Mouse (Mus musculus): ENCODE data around the gene Tbc1d1.
A peak's percentile ranks its signal among the peaks of the same experiment; 100 is the strongest.

The Tbc1d1 gene

GRCm38 (mm10) chr5:64211284-64211683 is 55.2 kb downstream of the Tbc1d1 start:
- no peak for DNase-seq

- DNase-seq, result peak; percentile 25
These were observed 56.1 kb downstream of the Tbc1d1 start for GRCm38 (mm10) chr5:64212206-64212605.

DNA sequence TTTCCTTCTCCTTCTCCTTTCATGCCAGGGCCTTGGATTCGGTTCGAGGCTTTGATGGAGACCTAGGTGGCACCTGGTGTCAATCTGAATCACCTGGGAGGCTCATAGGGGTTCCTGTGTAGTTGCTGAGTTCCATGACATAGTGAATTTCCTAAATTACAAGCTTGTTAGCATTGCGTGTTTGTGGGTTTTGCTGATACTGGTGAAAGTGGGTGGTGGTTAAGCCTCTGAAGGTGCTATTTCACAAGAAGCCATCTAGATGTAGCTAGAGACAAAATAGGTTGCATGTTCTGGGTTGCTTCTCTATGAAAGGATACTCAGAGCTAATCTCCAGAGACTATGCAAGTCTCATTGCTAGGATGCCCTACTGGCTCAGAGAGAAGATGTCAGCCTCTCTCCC is 56.5 kb downstream of the Tbc1d1 start:
- no peak for DNase-seq

- DNase-seq, result no peak
These were observed 59.7 kb downstream of the Tbc1d1 start for GRCm38 (mm10) chr5:64215806-64216205.

DNA sequence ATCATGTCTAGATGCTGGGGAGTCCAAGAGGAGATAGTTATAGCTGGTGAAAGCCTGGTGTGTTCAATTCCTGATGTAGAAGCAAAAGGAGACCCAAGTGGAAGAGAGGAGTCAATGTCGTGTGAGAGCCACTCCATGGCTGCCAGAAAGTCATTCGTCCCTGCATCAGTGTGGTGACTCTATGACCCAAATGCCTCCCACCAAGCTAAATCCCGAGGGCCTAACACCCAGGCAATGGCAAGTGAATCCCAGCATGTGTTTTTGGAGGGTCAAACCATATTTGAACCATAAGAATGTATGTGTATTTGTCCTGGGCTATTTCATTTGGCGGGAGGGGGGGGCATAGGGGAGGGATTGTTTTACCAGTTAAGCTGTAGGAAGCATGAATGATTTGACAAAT is 60.2 kb downstream of the Tbc1d1 start:
- DNase-seq, result no peak

GRCm38 (mm10) chr5:64217256-64217655 is 61.2 kb downstream of the Tbc1d1 start:
- no peak for DNase-seq

GRCm38 (mm10) chr5:64217816-64218602 is 61.9 kb downstream of the Tbc1d1 start:
- no peak for DNase-seq

GRCm38 (mm10) chr5:64218603-64218999 is 62.5 kb downstream of the Tbc1d1 start:
- no peak for DNase-seq

DNA sequence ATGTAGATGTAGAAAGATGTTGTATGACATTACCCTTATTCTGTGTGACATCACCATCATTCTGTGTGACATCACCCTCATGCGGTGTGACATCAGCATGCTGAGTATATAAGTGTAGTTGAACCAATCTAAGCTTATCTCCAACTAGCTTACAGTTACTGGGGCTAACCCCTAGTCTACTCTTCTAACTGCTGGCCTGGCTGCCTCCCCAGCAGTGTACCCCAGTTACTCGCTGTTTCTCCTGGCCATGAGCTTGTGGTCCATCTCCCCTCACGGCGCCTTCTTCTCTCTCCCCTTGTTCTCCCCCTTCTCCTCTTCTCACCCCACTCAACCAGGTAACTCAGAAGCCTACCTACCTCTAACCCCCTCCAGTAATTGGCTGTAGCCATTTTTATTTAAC is 64.7 kb downstream of the Tbc1d1 start:
- DNase-seq, result no peak

- DNase-seq, result no peak
These were observed 68.8 kb downstream of the Tbc1d1 start for GRCm38 (mm10) chr5:64224735-64225425.

- DNase-seq, result no peak
These were observed 72.1 kb downstream of the Tbc1d1 start for GRCm38 (mm10) chr5:64228252-64228651.

- DNase-seq, result no peak
These were observed 73.3 kb downstream of the Tbc1d1 start for GRCm38 (mm10) chr5:64229336-64229866.

DNA sequence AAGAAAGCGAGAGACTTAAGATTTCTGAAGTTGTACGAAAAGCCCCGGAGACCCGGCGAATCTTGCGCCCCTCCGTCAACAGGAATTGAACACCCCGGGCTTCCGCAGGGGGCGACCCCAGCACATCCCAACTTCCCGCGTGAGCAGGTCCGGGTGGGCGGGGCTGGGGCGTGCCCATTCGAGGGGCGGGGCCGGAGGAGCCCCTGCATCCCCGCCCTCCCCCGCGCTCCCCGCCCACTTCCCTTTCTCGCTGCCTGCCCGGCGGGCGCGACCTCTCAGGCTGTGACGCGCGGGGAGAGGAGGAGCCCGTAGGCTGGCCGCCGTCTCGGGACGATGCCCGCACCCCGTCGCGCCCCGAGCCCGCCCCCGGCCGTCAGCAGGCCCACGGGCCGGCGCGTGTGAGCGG is 74.0 kb downstream of the Tbc1d1 start:
- peak; percentile 93 for DNase-seq

GRCm38 (mm10) chr5:64230507-64231041 is 74.5 kb downstream of the Tbc1d1 start:
- peak; percentile 15 for DNase-seq

GRCm38 (mm10) chr5:64232872-64233271 is 76.8 kb downstream of the Tbc1d1 start:
- no peak for DNase-seq

DNA sequence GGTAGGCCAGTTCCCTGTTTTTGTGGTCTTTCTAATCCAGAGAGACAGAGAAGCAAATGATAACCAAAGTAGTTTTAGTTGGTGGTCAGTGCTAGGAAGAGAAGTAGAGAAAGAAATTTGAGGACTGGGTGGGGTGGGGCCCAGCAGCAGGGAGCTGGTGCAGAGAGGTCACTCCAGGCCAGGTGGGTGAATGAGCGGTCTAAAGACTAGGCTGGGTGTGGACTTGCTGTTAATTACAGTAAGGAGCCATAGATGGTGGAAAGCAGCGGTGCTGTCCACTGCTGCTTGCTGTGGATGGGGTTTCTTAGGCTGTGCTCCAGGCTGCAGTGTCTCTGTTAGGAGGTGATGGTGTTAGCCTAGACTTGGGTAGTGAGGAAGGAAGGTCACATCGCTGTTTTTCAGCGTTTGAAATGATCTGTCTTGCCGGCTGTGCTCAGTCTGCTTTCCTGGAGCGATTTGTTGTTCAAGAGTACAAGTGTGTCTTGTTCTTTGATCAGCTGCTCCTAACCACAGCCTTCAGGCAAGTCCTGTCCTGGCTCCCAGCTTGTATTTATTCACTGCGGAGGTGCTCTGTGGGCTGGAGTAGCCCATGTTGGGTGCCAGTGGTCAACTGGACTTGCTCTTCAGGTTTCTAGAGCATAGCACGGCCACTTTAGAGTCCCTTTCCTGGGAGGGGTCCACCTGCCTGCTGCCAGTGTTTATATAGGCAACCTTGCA is 78.3 kb downstream of the Tbc1d1 start:
- DNase-seq, result no peak

DNA sequence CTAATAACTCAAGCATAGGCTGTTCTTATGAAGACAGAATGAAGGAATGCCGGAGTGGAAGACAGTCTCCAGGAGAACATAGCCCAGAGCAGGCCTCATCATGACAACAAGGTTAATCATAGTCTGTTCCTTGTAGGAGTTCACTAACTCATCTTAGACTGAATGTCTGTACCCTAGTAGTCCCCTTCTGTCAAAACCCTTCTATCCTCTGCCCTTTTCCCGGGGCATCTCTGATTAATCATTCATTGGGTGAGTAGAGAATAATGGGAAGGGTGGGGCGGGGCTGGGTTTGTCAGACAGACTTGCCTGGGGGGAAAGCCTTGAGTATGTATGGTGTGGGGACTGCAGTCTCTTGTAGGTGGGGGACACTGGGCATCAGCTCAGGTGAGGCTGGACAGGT is 79.1 kb downstream of the Tbc1d1 start:
- DNase-seq, result no peak

DNA sequence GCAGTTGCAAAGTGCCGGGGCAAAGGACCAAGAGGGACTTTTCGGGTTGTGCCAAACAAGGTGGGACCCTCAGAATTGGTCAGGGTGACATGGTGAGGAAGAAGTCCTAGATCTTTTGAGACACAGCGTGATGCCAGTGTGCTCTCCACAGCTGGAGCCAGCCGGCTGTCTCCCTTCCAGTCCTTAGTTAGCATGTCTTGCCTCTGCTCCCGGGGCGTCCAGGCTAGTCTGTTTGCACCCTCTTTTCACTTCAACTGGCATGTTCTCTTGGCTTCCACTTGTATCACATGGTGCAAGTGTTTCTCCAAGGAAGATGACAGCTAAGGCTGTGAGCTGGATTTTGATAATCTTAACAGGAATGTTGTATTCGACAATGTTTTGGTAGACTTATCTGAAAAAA is 80.5 kb downstream of the Tbc1d1 start:
- peak; percentile 52 for DNase-seq

DNA sequence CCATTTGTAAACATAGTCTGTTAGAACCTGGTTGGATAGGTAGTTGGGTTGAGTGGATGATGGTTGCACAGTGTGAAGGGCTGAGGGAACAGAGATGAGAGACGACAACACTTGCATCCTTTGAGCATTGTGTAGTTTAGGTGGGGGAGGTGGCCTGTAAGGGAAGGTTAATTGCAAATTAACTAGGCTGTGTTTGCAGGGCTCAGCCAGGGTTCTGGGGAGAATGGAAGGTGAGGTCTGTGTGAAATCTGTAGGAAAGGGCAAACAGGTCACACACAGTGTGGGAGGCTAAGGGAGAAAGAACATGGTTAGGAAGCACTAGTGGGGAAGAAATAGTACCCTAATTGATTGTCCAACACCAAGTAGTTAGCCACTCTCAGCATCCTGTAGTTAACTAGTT is 81.2 kb downstream of the Tbc1d1 start:
- DNase-seq, result no peak

- DNase-seq, result no peak
These were observed 81.6 kb downstream of the Tbc1d1 start for GRCm38 (mm10) chr5:64237693-64238092.

DNA sequence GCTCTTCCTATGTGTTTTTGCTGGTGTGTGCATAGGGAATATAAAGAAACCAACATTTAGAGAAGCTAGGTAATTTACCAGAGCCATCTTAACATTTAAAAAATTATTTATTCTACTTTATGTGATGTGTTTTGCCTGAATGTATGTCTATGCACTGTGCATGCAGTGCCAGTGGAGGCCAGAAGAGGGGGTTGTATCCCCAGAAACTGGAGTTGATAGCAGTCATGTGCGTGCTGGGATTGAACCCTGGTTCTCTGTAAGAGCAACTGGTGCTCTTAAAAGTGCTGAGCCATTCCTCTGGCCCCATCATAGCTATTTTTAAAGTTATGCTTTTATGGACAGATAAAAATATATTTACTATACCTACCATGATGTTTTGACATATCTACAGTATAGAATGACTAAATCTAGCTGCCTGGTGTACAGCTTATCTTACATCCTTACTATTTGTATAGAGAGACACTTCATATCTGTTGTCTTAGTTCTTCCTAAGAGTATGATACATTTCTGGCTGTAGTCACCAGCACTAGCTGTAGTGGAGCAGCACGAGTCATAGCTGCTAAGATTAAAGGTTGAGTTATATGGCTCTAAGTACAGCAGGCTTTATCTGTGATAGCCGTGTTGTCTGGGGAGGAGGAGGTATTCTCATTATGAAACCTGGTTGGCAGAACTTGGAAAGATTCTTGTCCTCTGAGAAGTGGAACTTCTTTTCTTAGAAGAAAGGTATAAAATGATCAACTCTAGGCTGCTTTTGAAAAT is 83.0 kb downstream of the Tbc1d1 start:
- no peak for DNase-seq

- DNase-seq, result no peak
These were observed 85.0 kb downstream of the Tbc1d1 start for GRCm38 (mm10) chr5:64240941-64241682.
